Mouse (Mus musculus) G1E-ER4 (cell line): ENCODE results near the gene Sdccag8. TPM values are rescaled to one million over a fixed set of nuclear protein-coding genes. Genes with fewer than 3 reads are reported as not detected.

ENCODE experiments used
- GATA1 ChIP-seq: IDR thresholded peaks from one replicate; pipeline ENCODE4 v1.8.0; 2012; ENCODE audit warnings: low read length, inconsistent platforms
- polyA plus RNA-seq: library from polyadenylated mRNA; stranded (reverse); fragments of >175 nt; gene quantifications from 2 replicates; pipeline ENCODE4 v1.2.3, GENCODE M21; 2012

The Sdccag8 gene
- polyA plus RNA-seq, 1 experiment, result 2.0 TPM

DNA sequence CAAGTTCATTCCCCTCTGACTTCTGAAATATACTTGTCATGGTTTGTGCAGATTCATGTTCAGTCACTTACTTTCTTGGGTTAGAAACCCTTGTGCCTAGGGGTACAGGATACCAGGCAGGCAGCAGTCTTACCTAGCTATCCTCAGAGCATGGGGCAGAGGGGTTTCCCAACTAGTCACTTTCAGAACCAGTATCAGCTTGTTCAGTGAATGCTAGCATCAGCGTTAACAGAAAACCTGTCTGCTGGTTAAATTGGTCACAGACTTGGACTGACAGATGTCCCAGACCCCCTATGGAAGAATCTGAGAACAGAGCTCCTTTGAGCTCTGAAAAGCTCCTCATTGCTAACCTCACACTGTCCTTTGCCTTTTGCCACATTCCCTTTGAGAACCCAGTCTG, 204.3 kb downstream of the Sdccag8 start:
- no peak for TF ChIP-seq GATA1

DNA sequence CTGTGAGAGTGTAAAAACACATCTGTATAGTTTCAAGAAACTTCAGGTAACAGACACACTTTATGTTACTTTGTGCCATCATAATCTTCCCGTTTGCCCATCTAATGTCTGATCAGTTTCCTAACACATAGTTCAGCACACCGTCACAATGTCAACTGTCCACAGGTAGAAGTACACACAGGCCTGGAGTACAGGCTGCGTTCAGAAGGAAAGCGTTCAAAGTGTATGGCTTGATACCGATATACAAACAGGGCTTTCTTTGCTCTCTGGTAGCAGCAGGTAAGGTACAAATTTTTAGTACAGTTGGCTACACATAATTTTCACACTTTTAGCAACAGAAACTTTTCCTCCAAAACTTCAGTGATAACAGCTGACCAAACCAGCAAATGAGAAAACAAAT, 205.2 kb downstream of the Sdccag8 start:
- TF ChIP-seq GATA1, result no peak

DNA sequence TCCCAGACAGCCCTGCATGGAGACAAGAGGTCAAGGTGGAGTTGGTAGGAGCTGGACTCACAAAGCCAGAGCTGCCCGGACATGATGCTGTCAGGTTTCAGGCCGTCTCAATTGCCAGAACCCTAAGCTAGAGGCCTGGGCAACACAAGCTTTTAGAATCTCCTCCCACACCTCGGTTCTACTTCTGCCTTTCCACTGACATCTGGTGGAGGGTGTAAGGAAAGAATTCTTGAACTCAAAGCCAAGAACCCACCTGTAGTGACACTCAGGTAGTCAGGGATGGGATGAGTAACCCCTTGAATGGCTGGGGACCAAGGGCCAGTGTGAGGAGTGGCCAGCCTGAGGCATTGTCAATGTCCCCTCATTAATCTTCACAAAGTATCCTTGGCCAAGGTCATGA, 208.3 kb downstream of the Sdccag8 start:
- no peak for TF ChIP-seq GATA1

DNA sequence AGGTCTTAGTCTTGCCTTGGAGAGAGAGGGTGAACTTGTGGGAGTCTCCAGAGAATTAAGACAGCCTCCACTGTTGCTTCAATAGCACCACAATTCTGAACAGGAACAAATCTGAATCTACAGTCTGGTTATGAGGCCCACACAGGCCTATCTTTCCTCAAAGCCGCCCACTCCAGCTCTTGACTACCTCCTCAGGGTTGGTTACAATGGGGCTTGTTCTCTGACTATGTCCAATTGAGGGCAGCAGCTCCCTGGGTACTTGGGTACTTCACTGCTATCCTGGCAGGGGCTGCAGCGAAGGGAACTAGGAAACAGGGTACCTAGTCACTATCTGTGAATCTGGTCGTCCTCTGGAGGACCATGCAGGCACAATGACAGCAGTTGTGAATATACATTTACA, 213.2 kb downstream of the Sdccag8 start:
- no peak for TF ChIP-seq GATA1

DNA sequence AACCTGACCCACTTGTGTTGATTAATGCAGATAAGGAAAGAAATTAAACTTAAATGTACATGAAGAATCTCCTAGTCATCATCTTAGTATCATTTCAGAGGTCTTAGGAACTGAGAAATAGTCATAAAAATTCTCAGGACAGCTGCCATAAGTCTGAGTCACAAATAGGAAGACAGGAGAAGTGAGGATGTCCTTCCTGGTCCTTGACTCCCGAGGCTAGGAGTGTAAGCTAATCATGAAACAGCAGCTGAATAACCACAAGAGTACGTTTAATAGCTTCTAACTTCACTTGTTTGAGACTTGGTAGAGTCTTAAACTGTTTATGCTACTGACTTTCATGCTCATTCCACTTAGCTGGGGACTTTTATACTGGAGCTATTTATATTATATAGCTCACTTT, 214.6 kb downstream of the Sdccag8 start:
- no peak for TF ChIP-seq GATA1

DNA sequence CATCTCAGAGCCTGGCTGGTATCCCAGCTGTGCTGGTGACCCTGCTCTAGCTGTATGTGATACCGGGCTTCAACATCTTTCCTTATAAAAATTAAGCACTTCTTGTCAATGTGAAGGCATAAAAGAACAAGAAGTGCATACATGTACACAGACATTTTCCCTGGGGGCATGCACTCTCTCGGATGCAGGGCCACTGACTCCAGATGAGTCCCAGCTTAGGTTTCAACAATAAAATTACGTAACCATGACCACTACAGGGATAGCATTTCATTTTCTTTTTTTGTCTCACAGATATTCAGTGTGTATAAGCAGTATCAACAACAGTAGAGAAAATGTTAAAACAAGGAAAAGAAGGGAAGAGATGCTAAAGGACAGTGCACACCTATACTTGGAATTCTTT, 216.2 kb downstream of the Sdccag8 start:
- no peak for TF ChIP-seq GATA1

DNA sequence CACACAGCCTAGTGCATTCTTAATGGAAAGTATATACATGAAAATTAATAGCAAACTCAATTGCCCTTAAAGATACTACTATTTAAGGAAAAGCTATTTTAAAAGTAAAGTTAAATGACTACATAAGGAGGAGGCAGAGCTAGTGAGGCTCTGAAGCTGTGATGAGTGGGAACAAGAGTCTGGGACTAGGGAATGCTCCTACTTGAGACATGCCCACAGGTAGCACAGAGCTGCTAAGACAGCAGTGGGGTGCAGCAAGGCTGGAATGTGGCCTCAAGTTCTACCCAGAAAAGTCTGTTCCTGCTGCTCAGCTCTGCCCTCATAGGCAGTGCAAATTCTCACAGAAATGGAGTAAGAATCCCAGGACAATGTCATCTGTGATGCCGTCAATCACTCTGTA, 216.7 kb downstream of the Sdccag8 start:
- TF ChIP-seq GATA1, result no peak

DNA sequence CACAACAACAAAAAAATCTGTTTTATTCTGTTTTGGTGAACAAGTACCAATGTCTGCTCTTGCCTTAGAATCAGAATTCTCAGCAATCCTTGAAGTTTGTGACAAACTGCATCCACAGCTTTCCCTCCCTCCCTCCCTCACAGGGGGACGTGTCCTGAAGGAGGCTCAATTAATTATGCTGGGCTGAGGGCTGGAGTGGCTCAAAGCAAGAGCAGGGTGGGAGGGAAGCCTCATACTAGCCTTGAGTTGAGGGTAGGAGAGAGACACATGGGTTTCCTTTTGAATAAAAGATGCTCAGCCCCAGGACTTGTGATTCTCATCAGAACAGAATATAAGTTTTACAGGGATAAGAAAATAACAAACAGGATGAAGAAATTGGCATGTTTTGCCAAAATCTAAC, 217.8 kb downstream of the Sdccag8 start:
- TF ChIP-seq GATA1, result no peak

DNA sequence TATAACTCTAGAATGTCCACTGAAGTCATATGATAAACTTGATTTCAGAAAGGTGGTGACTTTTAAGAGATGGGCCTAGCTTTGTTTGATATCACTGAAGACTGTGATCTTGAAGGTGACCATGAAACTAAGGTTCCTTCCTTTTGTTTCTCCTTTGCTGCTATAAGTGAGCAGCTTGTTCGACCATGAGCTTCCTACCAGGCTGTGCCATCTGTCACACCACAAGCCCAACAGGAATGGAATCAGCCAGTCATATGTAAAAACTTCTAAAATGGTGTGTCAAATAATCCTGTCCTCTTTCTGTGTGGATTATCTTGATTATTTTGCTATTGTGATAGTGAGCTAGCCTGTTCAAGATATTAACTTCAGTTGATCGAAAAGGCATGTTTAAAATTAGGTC, 221.0 kb downstream of the Sdccag8 start:
- TF ChIP-seq GATA1, result no peak

DNA sequence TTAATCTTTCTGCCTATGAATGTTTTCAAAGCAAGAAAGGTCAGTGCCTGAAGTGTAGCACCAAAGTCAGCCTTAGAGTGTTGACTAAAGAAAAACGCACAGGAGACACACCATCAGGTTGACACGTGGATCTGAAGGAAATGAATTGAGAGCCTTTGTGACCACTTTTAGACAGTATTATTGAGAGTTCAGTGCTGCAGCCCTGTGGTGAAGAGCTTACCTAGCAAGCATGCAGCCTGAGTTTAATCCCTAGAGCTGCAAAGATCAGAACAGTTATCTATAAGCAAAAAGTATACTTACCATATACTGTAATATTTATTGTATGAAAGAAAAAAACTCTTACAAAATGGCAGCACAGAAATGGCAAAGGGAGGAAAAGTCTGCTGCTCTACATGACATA, 223.9 kb downstream of the Sdccag8 start:
- TF ChIP-seq GATA1, result no peak

DNA sequence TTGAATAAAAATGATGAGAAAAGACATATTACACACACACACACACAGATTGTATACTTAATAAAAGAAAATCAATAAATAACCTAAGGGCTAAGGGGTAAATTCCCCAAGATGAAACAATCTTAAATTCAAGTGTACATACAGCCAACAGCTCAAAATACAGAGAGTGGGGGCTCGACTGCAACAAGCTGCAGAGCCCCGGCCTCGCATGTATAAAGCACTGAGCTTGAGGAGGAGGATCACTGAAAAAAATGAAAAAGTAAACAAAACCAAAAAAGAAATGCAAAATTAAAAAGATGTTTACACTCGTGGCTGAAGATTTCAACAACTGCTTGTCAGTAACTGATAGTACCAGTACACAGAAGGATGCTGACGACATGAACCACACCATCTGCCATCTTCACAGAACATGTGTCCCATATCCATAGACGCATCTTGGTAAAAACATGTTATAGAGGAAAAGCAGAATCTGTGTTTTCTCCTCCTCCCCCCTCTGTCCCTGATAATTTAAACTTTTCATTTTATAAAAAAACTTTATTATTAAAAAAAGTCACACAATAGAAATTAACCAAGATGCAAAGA, 224.7 kb downstream of the Sdccag8 start:
- TF ChIP-seq GATA1, result no peak

DNA sequence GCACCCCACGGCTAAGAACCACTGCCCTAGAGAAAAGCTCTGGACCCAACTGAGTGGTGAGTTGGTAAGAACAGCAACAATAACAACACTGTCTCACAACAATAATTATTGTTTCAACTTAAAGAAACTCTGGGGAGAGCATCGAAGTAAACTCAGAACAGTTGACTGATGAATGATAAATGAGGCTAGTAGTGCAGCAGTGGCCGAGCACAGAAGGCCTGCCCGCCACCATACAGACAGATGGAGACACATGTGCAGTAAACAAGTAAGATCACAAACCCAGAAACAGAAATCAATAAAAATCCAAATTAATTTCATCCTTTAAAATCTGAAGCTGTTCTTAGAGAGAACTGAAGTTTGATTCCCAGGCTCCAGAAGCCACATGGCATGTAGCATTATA, 225.6 kb downstream of the Sdccag8 start:
- TF ChIP-seq GATA1, result no peak

DNA sequence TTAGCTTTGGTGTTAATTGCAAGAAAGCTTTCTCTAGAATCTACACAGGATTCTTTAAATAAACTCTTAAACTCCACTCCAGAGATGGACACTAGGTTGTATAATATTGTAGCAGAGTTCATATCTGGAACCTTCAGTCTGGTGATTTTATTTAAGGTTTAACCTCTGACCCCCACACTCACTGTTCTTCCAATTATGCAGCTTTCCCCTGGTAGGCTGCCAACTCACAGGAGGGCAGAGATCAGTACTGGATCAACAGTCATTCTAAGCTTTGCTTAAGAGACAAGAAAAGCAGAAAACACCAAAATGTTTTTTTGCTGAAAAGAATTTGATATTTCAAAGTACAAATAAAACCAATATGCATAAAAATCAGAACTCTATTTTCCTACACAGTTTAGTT, 231.4 kb downstream of the Sdccag8 start:
- no peak for TF ChIP-seq GATA1

DNA sequence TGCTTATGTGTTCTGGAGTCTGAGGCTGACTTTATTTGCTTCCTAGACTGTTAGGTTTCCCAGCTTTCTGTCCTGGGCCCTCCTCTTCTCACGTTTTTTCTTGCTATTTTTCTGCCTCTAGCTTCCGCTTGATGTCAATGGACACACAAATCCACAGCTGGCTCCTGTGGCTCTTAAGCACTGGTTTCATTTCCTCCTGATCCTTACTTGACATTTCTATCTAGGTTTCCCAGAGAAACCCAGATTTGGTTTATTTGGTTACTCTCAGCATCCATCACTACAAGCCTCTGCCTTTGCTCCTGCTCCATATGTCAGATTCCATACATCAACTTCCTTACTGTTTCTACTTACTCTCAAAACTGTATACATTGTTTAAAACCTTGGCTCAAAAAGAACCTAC, 232.5 kb downstream of the Sdccag8 start:
- TF ChIP-seq GATA1, result no peak

DNA sequence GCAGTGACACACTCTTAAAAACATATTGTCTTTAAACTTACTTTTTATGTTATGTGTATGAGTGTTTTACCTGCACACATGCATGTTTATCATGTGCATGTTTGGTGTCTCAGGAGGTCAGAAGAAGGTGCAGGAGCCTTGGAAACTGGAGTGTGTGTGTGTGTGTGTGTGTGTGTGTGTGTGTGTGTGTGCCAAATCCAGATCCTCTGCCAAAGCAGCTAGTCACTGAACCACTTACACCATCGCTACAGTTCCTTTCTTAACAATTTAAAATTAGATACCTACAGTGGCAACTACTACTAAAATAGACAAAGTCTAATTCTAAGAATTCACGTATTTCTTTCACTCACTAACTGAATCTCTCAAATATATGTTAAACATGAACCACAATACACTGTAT, 234.3 kb downstream of the Sdccag8 start:
- no peak for TF ChIP-seq GATA1

DNA sequence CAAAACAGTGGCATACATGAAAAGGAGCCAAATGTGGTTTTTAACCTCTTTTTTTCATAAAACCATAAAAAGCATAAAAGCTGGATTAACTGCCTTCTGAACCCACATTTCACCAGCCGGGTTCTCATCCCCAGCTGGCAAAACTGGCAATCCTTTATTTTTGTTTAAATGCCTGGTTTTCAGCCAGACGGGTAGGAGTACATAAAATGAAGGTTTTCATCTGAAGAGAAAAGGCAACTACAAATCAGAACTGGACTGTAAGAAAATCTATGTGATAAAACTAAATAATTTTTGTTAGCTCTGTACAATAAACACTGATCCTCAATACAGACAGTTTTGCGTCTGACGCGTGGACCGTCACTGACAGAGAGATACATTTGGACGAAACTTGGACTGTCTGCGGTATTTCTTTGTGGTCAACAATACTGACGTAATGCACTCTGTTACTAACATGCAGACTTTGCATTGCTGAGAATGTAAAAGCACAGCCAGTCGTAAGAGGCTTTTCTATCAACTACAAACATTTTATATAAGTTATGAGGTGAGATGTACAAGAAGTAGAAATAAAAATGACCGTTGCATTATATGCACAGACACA, 237.0 kb downstream of the Sdccag8 start:
- TF ChIP-seq GATA1, result no peak

DNA sequence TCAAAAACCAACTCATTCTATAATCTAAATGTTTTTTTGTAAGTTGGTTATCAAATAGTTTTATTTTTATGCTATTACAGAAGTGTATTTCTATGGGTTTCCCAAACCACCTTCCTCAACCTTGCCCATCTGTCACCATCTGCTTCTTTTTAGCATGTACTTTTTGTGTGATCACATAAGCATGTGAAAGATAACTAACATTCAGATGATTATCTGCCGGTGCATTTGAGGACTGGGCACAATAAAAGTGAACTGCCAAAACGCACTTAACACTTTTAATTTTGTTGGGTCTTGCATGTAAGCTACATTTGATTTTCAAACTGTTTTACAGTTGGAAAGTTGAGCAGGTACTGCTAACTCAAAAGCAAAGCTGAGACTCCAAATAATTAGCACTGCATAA, 240.4 kb downstream of the Sdccag8 start:
- no peak for TF ChIP-seq GATA1

DNA sequence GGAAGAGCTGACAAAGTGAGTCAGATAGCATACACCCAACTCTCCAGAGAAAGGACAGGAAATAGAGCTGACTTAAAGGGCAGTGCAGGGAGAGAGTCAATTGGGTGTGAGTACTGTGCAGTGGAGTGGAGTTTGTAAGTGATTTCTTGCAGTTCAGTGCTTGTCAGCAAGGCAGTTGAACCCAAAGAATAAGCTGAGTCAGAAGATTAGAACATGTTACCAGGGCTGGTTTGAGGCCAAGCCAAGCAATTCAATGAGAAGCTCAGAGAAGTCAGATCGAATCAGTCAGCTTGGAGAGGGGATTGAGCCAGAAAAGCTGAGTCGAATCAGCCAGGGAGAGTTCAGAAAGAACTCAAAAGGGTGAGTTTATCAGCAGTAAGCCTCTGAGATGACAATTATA, 247.3 kb downstream of the Sdccag8 start:
- TF ChIP-seq GATA1, result no peak
